Mouse (Mus musculus) hindbrain, embryonic 16.5 days (tissue): ENCODE measurements at regions not wholly inside any gene's neighbourhood (a gene's known extent, or its start where the extent isn't known, plus 50 kb on each side); places are given as distances from the start of the nearest gene placed in this dataset.
A peak's percentile ranks its signal among the peaks of the same experiment; 100 is the strongest.
"Not testable (repeated sequence)": the region's sequence is repeated elsewhere in the genome, so short reads cannot be mapped to it uniquely, and the experiment has no call there.

Source experiments
- ATAC-seq: fragments of 200-750 bp; cut with Nextera tagmentation; 2 replicates; pipeline ENCODE4 v1.8.0; 2017; ENCODE audit warnings: moderate TSS enrichment, moderate library complexity
- H3K27ac ChIP-seq: fragments of 300-500 bp; sonication (generic); 2 replicates; pipeline ENCODE4 v1.5.1; 2014; ENCODE audit warnings: low read depth, mild to moderate bottlenecking, control low read depth, low read length, moderate library complexity
- H3K27me3 ChIP-seq: fragments of 300-500 bp; sonication (generic); replicated peaks from 2 replicates; pipeline ENCODE4 v1.6.1; 2014; ENCODE audit warnings: low read length; ENCODE audit not compliant: control insufficient read depth, insufficient read depth
- H3K36me3 ChIP-seq: fragments of 300-500 bp; sonication (generic); 2 replicates; pipeline ENCODE4 v1.6.1; 2014; ENCODE audit warnings: mild to moderate bottlenecking, low read length, moderate library complexity, mixed read lengths; ENCODE audit not compliant: control insufficient read depth, insufficient read depth
- H3K4me1 ChIP-seq: fragments of 300-500 bp; sonication (generic); 2 replicates; pipeline ENCODE4 v1.6.1; 2014; ENCODE audit warnings: low read depth, low read length; ENCODE audit not compliant: control insufficient read depth, insufficient read depth
- H3K4me2 ChIP-seq: fragments of 300-500 bp; sonication (generic); 2 replicates; pipeline ENCODE4 v1.6.1; 2014; ENCODE audit warnings: mild to moderate bottlenecking, low read length, control low read depth, moderate library complexity
- H3K4me3 ChIP-seq: fragments of 300-500 bp; sonication (generic); 2 replicates; pipeline ENCODE4 v1.5.1; 2014; ENCODE audit warnings: mild to moderate bottlenecking, low read length, control low read depth, moderate library complexity
- H3K9ac ChIP-seq: fragments of 300-500 bp; sonication (generic); 2 replicates; pipeline ENCODE4 v1.6.1; 2014; ENCODE audit warnings: low read depth, mild to moderate bottlenecking, control low read depth, low read length, moderate library complexity
- H3K9me3 ChIP-seq: fragments of 300-500 bp; sonication (generic); 2 replicates; pipeline ENCODE4 v1.6.1; 2014; ENCODE audit warnings: mild to moderate bottlenecking, low read length, moderate library complexity; ENCODE audit not compliant: control insufficient read depth
- WGBS: fragments of 180-500 bp; shearing (Covaris S2); extraction: QIAGEN DNeasy Blood & Tissue Kit; methylation state at CpG from one replicate; pipeline ENCODE4 v1.1.7; 2014; 5-methylcytosine and 5-hydroxymethylcytosine counted together

DNA sequence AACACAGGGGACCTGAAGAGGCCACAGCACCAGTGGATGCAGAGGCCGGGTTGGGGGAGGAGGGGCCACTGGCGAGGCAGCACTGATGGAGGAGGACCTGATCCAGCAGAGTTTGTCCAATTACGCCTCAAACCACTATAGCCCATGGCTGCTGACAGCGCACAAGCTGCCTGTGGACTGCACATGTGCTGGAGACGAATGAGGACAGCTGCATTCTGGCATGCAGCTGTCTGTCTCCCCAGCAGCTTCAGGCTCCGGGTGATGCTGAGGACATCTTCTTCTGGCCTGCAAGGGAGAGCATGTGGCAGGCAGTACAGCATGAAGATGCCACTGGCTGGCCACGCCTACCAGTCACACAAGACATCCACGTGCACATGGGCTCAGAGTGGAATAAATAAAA, 1055.2 kb downstream of the Basp1 start:
- H3K4me1 ChIP-seq: no peaks in the 10 kb centered on the region
- no peaks in the 10 kb centered on the region for H3K9me3 ChIP-seq
- H3K36me3 ChIP-seq: no peaks in the 10 kb centered on the region
- H3K27me3 ChIP-seq: no peaks in the 10 kb centered on the region
- no peak overlapping the region for H3K9ac ChIP-seq
- WGBS: 88% methylated on average over 8 of the region's 8 CpGs
- no peak overlapping the region for H3K27ac ChIP-seq
- no peak for ATAC-seq
- H3K4me3 ChIP-seq: no peak overlapping the region
- H3K4me2 ChIP-seq: no peak overlapping the region

DNA sequence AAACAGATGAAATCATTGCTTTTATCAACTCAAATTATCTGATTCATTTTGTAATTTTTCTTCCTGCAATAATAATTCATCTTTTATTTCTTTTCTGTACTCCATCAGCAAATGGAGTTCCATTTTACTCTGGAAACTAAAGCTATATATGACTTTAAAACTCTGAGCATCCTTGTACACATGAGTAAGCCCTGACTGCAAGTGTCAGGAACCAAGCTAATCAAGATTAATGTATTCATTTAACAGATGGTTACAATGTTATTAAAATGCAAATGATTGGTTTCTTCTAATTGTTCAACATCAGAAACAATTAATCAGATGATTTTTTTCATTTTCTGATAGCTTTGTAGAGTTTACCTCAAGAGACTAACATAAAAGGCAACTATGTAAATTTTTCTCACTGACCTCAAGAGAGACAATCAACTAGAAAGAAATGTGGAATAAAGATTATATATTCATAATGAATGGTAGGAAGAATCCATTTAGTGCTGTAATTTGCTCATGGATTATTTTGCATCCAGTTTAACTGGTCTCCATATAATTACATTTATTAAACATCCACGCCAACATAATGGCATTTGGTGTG, 1064.5 kb downstream of the Basp1 start:
- no peaks in the 10 kb centered on the region for H3K27me3 ChIP-seq
- no peaks in the 10 kb centered on the region for H3K9me3 ChIP-seq
- no peak overlapping the region for H3K27ac ChIP-seq
- 45% methylated on average over 1 of the region's 1 CpGs for WGBS
- H3K9ac ChIP-seq: no peak overlapping the region
- no peaks in the 10 kb centered on the region for H3K36me3 ChIP-seq
- ATAC-seq: no peak
- H3K4me3 ChIP-seq: no peak overlapping the region
- H3K4me1 ChIP-seq: no peaks in the 10 kb centered on the region
- H3K4me2 ChIP-seq: no peak overlapping the region

DNA sequence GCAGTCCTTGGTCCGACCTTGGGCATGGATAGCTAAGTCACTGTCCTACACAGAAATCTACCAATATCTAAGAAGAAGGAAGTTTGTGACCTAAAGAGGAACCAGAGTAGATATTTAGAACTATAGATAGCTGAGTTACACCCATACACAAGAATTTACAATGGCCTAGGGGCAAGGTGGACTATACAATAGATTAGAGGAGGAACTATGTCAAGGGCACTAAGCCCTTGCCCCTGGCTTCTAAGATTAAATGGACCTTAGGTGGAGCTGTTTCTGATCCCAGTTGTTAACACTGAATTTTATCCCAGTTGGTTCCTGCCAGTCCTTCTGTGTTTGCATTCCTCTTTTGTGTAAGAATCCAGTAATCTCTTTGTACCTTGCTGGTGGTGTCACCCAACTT, 1077.7 kb downstream of the Basp1 start:
- H3K9me3 ChIP-seq, H3K4me2 ChIP-seq, H3K27me3 ChIP-seq, H3K27ac ChIP-seq, ATAC-seq, H3K36me3 ChIP-seq, H3K4me3 ChIP-seq, H3K9ac ChIP-seq, H3K4me1 ChIP-seq: not testable (repeated sequence)
- WGBS: 83% methylated on average over 1 of the region's 1 CpGs

DNA sequence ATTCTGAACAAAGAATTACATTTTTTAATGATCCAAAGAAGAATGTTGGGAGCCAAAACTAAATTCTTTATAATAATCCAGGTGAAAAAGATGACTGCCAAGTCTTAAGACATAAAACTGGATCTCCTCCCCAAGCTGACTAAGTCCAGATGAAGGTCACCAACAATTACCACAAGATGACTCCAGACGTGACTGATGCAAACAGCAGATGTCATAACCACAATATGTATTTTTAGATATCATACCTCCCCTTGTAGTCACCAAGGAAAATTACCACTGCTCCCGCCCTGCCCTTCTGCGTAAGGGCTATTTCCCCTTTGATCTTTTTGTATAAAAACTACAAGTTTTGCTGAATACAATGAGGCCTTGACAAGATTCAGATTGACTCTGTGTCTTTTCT, 1110.4 kb downstream of the Basp1 start:
- not testable (repeated sequence) for H3K27ac ChIP-seq, H3K4me2 ChIP-seq, ATAC-seq, H3K4me3 ChIP-seq, H3K27me3 ChIP-seq, H3K4me1 ChIP-seq, H3K9ac ChIP-seq, H3K9me3 ChIP-seq, H3K36me3 ChIP-seq
- 88% methylated on average over 3 of the region's 3 CpGs for WGBS

DNA sequence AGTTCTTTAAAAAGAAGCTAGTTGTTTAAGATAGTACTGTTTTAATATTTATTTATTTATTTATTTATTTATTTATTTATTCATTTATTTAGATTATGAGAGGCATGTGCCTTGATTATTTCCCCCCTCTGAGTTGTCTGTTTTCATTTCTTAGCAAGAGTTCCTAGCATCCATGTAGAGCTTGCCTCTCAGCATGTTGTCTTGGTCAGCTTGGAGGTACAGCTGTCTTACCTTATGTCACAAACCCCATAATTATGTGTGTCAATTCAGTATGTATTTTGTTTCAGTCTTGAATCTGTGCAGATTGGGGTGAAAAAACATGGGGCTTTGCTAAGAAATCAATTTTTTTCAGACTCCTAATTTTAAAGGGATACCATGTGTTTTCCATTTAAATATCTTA, 1116.3 kb downstream of the Basp1 start:
- Histone ChIP-seq H3K9me3 (no peaks in the 10 kb centered on the region), H3K4me2 (no peak overlapping the region), H3K9ac (no peak overlapping the region), H3K36me3 (no peaks in the 10 kb centered on the region), H3K27me3 (no peaks in the 10 kb centered on the region), H3K4me3 (no peak overlapping the region), H3K27ac (no peak overlapping the region), H3K4me1 (no peaks in the 10 kb centered on the region)
- ATAC-seq: no peak

DNA sequence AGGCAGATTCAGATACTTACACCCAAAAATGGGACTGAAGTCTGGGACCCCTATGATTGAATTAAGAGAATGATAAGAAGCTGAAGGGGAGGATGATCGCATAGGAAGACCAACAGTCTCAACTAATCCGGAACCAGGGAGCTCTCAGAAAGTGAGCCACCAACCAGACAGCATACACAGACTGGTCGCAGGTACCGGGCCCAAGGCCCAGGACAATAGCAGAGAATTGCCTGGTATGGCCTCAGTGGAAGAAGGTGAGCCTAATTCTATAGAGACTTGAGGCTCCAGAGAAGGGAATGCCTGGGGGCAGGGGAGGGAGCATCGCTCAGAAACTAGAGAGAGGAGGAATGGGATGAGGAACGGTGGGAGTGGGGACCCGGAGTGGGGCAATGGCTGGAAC, 1116.8 kb downstream of the Basp1 start:
- Histone ChIP-seq H3K36me3 (no peaks in the 10 kb centered on the region), H3K4me1 (no peaks in the 10 kb centered on the region), H3K9ac (no peak overlapping the region), H3K27me3 (no peaks in the 10 kb centered on the region), H3K9me3 (no peaks in the 10 kb centered on the region), H3K4me3 (no peak overlapping the region), H3K4me2 (no peak overlapping the region), H3K27ac (no peak overlapping the region)
- WGBS: 91% methylated on average over 7 of the region's 7 CpGs
- no peak for ATAC-seq

DNA sequence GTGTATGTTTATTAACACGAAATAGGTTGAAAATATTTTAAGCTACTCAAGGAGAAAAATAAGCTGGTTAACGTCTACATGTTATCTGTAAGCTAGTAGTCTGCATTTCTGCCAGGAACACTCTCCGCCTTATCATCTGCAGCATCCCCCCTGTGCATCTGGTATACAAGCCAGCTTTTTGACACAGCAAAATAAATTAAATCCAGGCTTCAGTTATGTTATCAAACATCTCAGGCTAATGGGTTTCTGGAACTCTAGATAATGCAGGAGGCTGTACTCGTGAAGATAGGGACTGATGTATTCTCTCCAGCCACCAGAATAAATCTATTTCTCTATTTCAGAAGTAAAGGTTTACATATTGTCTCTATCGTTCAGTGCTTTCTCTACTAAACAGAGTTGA, 1138.5 kb downstream of the Basp1 start:
- ATAC-seq: peak; percentile 20; the same call in 1 of the 2 replicates

DNA sequence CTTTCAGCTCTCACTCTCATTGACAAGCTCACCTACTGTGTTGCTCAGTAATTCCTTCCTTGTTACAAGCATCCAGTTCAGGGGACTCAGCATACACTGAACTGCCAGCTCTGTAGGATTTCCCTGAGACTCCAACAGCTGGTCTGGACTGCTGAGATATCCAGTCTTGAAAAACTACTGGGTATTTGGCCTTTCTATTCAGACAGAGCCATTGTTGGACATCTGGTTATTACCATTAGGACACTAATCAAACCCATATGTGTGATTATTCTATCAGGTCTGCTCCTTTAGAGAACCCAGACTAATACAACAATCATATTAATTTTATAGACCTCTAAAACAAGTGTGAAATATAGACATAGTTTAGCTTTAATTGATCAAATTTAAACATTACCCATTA, 1146.2 kb downstream of the Basp1 start:
- no peak overlapping the region for H3K27ac ChIP-seq
- ATAC-seq: no peak
- H3K4me1 ChIP-seq: no peaks in the 10 kb centered on the region

More for the DNA sequence above, 1138.5 kb downstream of the Basp1 start:
- Histone ChIP-seq H3K9me3 (no peaks in the 10 kb centered on the region), H3K9ac (no peak overlapping the region), H3K27ac (no peak overlapping the region), H3K4me2 (no peak overlapping the region), H3K4me3 (no peak overlapping the region), H3K27me3 (no peaks in the 10 kb centered on the region), H3K36me3 (no peaks in the 10 kb centered on the region), H3K4me1 (no peaks in the 10 kb centered on the region)
- 63% methylated on average over 5 of the region's 5 CpGs for WGBS

More for the DNA sequence above, 1146.2 kb downstream of the Basp1 start:
- Histone ChIP-seq H3K4me3 (no peak overlapping the region), H3K9me3 (no peaks in the 10 kb centered on the region), H3K36me3 (no peaks in the 10 kb centered on the region), H3K4me2 (no peak overlapping the region), H3K9ac (no peak overlapping the region), H3K27me3 (no peaks in the 10 kb centered on the region)
